Mouse (Mus musculus) neural tube, embryonic 11.5 days (tissue): ENCODE results near the gene Parp8. TPM values are rescaled to one million over a fixed set of nuclear protein-coding genes. Genes with fewer than 3 reads are reported as not detected.

Source experiments
- polyA plus RNA-seq: library from polyadenylated mRNA; unstranded; fragments of >200 nt; fragmentation: Nextera tagmentation; extraction: Ambion mirVana; gene quantifications from 2 replicates; pipeline ENCODE4 v1.2.1, GENCODE M21; 2014

Parp8 gene
- polyA plus RNA-seq, 1 experiment from 2014 or later, result 13.7 TPM

Other genes with a start within 250 kb of the Parp8 start
- 20.5 and 20.9 TPM in 2 replicates for gene Emb, start 183.0 kb upstream of the Parp8 start, polyA plus RNA-seq
- 0.37 and 0.68 TPM in 2 replicates for gene Gm17509, start 195.5 kb upstream of the Parp8 start, polyA plus RNA-seq